1 mouse cellular context compared by ENCODE assay signal in genomic region chr10:7847166-7847605, GRCm38 (mm10).
TF ChIP-seq lines count a peak whose summit lies in the region.

No protein-coding gene starts in this region.

TF ChIP-seq in CH12.LX, 34 proteins besides CTCF, POLR2A, EP300 and RAD21 (continued from another document):
- 0 out of 2 replicates have a peak, but pooled peaks have one; percentile 51 for TF ChIP-seq POLR2AphosphoS2 (IDR thresholded peaks at IDR 0.05; ENCODE audit: low read depth, low read length)
- peak; percentile 62 for TF ChIP-seq ETS1 (conservative IDR thresholded peaks at IDR 0.05; ENCODE audit: low read depth, low read length)
- TF ChIP-seq TCF12 (IDR thresholded peaks at IDR 0.05; ENCODE audit: low read depth, low read length): peak; percentile 61; the same call in 1 of the 2 replicates
- TF ChIP-seq NRF1 (IDR thresholded peaks at IDR 0.05; ENCODE audit: low read depth, low read length): no peak
- no peak for TF ChIP-seq ZC3H11A (IDR thresholded peaks at IDR 0.05; ENCODE audit: low read depth, low read length)
- no peak for TF ChIP-seq UBTF (IDR thresholded peaks at IDR 0.05; ENCODE audit: low read depth, low read length)
